Mouse (Mus musculus) neural tube, embryonic 13.5 days (tissue): ENCODE measurements at regions not wholly inside any gene's neighbourhood (a gene's known extent, or its start where the extent isn't known, plus 50 kb on each side); places are given as distances from the start of the nearest gene placed in this dataset.
A peak's percentile ranks its signal among the peaks of the same experiment; 100 is the strongest.

ENCODE experiments used
- ATAC-seq: fragments of 200-750 bp; cut with Nextera tagmentation; 2 replicates; pipeline ENCODE4 v1.8.0; 2017; ENCODE audit warnings: low read depth, mild to moderate bottlenecking, moderate TSS enrichment, moderate library complexity
- H3K27ac ChIP-seq: fragments of 300-500 bp; sonication (generic); replicated peaks from 2 replicates; pipeline ENCODE4 v1.5.1; 2015; ENCODE audit warnings: moderate library complexity, mild to moderate bottlenecking, inconsistent platforms
- H3K27me3 ChIP-seq: fragments of 300-500 bp; sonication (generic); 2 replicates; pipeline ENCODE4 v1.6.1; 2015; ENCODE audit warnings: mild to moderate bottlenecking, inconsistent platforms
- H3K36me3 ChIP-seq: fragments of 300-500 bp; sonication (generic); 2 replicates; pipeline ENCODE4 v1.6.1; 2015; ENCODE audit warnings: mild to moderate bottlenecking, inconsistent platforms
- H3K4me1 ChIP-seq: fragments of 300-500 bp; sonication (generic); replicated peaks from 2 replicates; pipeline ENCODE4 v1.6.1; 2015; ENCODE audit warnings: inconsistent platforms
- H3K4me2 ChIP-seq: fragments of 300-500 bp; sonication (generic); 2 replicates; pipeline ENCODE4 v1.6.1; 2015; ENCODE audit warnings: inconsistent platforms, mild to moderate bottlenecking, moderate library complexity
- H3K4me3 ChIP-seq: fragments of 300-500 bp; sonication (generic); 2 replicates; pipeline ENCODE4 v1.5.1; 2015; ENCODE audit warnings: mild to moderate bottlenecking, inconsistent platforms
- H3K9ac ChIP-seq: fragments of 300-500 bp; sonication (generic); 2 replicates; pipeline ENCODE4 v1.6.1; 2015; ENCODE audit warnings: moderate library complexity, mild to moderate bottlenecking, inconsistent platforms
- H3K9me3 ChIP-seq: fragments of 300-500 bp; sonication (generic); 2 replicates; pipeline ENCODE4 v1.6.1; 2016; ENCODE audit warnings: inconsistent platforms
- WGBS: fragments of 180-500 bp; shearing (Covaris S2); methylation state at CpG from one replicate; pipeline ENCODE4 v1.1.7; 2015; 5-methylcytosine and 5-hydroxymethylcytosine counted together

DNA sequence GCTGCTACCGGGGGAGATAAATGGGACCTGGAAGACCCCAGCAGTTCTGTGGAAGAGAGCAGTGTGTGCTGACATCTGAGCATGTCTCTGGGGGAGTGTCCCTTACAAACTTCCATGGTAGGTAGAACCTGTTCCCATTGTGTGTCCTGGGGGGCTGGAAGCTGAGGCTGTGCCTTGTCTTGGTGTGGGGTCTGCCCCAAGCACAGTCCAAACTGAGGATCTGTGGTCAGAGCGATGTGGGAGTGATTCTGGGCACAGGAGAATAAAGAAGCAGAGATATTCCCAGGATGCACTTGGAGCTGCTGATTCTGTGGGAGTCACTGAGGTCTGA lies 118.5 kb upstream of the Sulf2 start:
- 56% methylated on average over 2 of the region's 2 CpGs for WGBS
- Histone ChIP-seq H3K27ac (peak overlapping the region; percentile 63), H3K36me3 (no peaks in the 10 kb centered on the region), H3K4me3 (no peak overlapping the region), H3K9me3 (0 out of 2 replicates have a peak, but pooled peaks cover 2% of the 10 kb centered on the region), H3K27me3 (peaks cover 11% of the 10 kb centered on the region; the same call in 1 of the 2 replicates), H3K9ac (peak overlapping the region; percentile 38; the same call in 1 of the 2 replicates), H3K4me1 (peaks cover 24% of the 10 kb centered on the region), H3K4me2 (peak overlapping the region; percentile 23; the same call in 1 of the 2 replicates)
- no peak for ATAC-seq

DNA sequence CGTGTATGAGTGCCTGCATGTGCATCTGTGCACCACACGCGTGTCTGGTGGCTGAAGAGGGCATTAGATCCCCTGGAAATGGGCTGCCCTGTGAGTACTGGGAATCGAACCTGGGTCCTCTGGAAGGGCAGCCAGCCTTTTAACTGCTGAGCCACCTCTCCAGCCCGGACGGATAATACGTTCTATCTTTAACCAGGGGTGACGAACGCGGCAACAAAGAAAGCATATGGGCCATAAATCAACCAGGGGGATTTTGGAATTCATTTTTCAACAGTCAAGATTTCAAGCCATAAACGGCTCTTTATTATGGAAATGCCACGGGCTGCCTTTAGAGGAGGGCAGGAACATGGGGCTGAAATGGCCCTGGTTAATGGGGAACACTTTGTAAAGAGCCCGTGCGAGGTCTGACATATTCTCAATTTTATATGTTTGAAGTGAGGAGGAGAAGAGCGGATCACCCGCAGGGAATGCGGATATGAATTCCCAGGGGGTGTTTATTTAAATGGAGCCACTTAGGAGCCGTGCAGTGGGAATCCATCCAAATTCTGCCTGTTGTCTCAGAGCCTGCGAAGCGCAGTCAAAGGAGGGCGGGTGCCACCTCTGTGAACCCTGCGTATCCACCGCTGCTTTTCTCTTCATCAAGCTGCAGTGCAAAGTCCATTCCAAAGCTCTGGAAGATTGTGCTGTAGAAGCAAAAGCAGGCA lies 118.0 kb upstream of the Sulf2 start:
- Histone ChIP-seq H3K27ac (peak overlapping the region; percentile 63), H3K4me1 (peaks cover 24% of the 10 kb centered on the region), H3K27me3 (peaks cover 11% of the 10 kb centered on the region; the same call in 1 of the 2 replicates), H3K4me2 (peak overlapping the region; percentile 23), H3K36me3 (no peaks in the 10 kb centered on the region), H3K9ac (peak overlapping the region; percentile 38; the same call in 1 of the 2 replicates), H3K9me3 (no peaks in the 10 kb centered on the region), H3K4me3 (no peak overlapping the region)
- WGBS: 18% methylated on average over 23 of the region's 23 CpGs
- peak; percentile 55; the same call in 1 of the 2 replicates for ATAC-seq

DNA sequence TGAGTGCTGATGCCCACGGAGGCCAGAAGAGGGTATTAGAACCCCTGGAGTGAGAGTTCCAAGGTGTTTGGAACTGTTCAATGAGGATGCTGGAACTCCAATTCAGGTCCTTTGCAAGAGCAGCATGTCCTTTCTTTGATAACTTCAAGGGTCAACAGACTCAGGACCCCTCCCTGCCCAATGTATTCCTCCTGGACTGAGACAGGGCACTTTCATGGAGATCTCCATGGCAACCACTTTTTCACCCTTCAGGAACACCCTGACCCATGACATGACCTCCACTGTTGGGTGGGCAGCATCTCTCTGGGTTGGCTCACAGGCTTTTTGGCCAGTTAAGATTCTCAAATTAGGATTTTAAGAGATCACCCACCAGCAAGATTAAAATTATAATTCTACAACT lies 117.4 kb upstream of the Sulf2 start:
- no peak for ATAC-seq
- no peak overlapping the region for H3K4me3 ChIP-seq
- H3K9me3 ChIP-seq: no peaks in the 10 kb centered on the region
- H3K4me1 ChIP-seq: peaks cover 24% of the 10 kb centered on the region
- no peak overlapping the region for H3K27ac ChIP-seq
- no peak overlapping the region for H3K4me2 ChIP-seq
- WGBS: 30% methylated on average over 1 of the region's 1 CpGs
- H3K9ac ChIP-seq: no peak overlapping the region
- no peaks in the 10 kb centered on the region for H3K36me3 ChIP-seq
- peaks cover 11% of the 10 kb centered on the region; the same call in 1 of the 2 replicates for H3K27me3 ChIP-seq

DNA sequence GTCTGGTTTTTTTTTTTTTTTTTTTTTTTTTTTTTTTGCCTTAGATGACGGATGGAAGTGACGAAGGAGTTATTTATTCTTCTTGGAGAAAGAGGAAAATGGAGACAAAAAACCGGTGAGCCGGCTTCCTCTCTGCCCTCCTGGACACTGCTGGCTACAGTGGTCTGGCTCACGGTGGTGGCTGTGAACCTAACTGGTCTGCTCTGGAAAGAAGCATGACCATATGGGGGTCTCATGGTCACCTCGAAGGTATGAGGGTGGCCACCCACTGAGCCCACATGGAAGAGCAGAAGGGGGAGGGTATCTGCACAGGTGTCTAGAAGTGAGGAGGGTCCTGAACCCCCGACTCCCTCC lies 116.7 kb upstream of the Sulf2 start:
- WGBS: 60% methylated on average over 7 of the region's 7 CpGs
- Histone ChIP-seq H3K4me3 (no peak overlapping the region), H3K9ac (no peak overlapping the region), H3K36me3 (no peaks in the 10 kb centered on the region), H3K4me2 (no peak overlapping the region), H3K27ac (no peak overlapping the region), H3K9me3 (no peaks in the 10 kb centered on the region), H3K4me1 (peaks cover 24% of the 10 kb centered on the region), H3K27me3 (peaks cover 11% of the 10 kb centered on the region; the same call in 1 of the 2 replicates)
- ATAC-seq: no peak

DNA sequence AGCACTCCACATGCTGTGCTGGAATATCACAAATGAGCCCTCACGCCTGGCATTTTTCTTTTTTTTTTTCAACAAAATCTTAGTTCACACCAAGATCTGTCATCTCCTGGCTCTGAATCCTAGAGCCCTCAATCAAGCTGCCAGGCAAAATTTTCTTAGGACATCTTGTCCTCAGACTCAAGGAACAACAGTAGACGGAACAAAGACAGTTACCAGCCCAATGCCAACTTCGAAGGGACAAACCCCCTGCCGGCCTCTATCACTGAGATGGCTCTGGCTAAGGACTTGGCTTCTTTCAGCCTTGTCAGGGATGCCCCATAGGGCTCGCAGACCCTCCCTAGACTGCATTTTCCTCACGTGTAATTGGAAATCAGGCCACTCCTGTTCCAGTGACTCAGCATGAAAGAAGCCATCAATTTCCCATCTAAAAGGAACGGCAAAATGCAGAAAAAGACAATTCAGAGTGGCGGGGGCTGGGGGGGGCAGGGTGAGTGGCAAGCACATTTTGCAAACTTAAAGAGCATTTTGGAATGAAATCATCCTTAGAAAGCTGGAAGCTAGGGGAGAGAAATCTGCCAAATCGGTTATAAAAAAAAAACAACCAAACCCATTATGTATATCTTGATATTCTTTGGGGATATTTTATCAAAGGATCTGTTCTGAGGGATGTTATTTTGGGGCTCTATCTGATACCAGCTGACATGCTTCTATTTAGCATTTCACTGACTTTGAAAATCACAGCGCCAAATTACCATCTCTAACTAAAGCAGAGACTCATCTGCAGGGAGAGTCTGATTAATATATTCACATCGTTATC lies 116.1 kb upstream of the Sulf2 start:
- peaks cover 24% of the 10 kb centered on the region for H3K4me1 ChIP-seq
- no peak for ATAC-seq
- no peak overlapping the region for H3K4me2 ChIP-seq
- H3K36me3 ChIP-seq: no peaks in the 10 kb centered on the region
- H3K9ac ChIP-seq: no peak overlapping the region
- no peak overlapping the region for H3K4me3 ChIP-seq
- no peaks in the 10 kb centered on the region for H3K9me3 ChIP-seq
- H3K27ac ChIP-seq: peak overlapping the region; percentile 28; the same call in 1 of the 2 replicates
- peaks cover 11% of the 10 kb centered on the region; the same call in 1 of the 2 replicates for H3K27me3 ChIP-seq
- WGBS: 40% methylated on average over 11 of the region's 11 CpGs

DNA sequence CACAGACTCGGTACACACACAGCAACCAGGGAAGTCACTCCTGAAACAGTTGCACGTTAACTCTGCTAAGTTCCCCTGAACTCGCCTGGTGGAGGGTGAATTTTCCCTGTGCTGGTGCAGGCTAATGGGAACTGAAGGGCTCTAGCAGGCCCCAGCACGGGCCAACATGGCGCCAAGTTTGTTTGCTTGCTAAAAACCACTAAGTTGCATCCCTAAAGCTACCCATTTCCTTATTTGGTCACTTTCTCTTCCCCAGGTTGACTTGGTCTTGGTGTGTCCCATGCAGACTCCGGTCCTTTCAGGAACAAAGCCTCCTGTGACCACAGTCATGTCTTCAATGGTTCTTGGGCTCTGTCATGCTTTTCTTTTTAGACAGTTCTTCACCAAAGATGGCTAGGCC lies 114.5 kb upstream of the Sulf2 start:
- no peaks in the 10 kb centered on the region for H3K36me3 ChIP-seq
- H3K4me3 ChIP-seq: no peak overlapping the region
- ATAC-seq: no peak
- H3K4me1 ChIP-seq: peaks cover 28% of the 10 kb centered on the region
- H3K27me3 ChIP-seq: peaks cover 6% of the 10 kb centered on the region; the same call in 1 of the 2 replicates
- H3K27ac ChIP-seq: no peak overlapping the region
- H3K9me3 ChIP-seq: no peaks in the 10 kb centered on the region
- no peak overlapping the region for H3K9ac ChIP-seq
- WGBS: 91% methylated on average over 6 of the region's 6 CpGs
- H3K4me2 ChIP-seq: no peak overlapping the region

DNA sequence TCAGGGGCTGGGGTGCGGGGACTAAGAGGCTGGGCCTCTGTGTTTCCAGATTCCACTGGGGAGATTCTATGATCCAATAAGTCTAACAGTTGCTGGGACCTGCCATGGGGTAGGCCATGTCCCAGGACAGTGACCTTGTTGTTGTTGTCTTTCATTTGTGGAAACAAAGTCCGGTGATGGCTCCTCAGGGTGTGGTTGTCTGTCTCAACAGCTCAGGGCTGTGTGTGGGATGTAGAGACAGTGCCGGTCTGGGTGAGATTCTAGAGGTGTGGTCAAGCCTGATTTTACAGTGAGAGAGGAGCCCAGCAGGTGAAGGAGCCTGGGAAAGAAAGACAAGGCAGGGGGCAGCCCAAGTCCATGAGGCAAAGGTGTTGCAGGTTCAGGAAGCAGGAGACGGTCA lies 111.5 kb upstream of the Sulf2 start:
- Histone ChIP-seq H3K36me3 (no peaks in the 10 kb centered on the region), H3K4me1 (peaks cover 27% of the 10 kb centered on the region), H3K4me3 (no peak overlapping the region), H3K4me2 (no peak overlapping the region), H3K27ac (no peak overlapping the region), H3K27me3 (no peaks in the 10 kb centered on the region), H3K9me3 (no peaks in the 10 kb centered on the region), H3K9ac (no peak overlapping the region)
- 90% methylated on average over 4 of the region's 4 CpGs for WGBS
- no peak for ATAC-seq

DNA sequence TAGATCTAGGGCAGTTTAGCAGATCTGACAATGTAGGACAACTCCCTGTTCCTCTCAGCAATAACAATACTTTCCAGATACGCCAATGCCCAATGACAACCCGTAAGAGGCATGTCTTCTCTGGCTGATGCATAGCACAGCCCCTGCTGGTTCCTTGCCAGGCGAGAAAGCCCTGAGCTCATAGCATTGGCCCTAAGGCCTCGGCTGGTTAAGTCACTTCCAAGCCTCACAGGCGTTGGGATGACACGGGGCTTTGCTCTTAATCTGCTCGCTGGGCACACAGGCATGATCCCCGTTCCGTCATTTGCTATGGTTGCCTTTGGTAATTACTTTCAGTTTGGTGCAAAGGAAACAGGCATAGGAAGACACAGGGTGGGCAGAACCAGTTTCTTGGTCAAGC lies 111.0 kb upstream of the Sulf2 start:
- Histone ChIP-seq H3K36me3 (no peaks in the 10 kb centered on the region), H3K4me1 (peaks cover 27% of the 10 kb centered on the region), H3K4me2 (no peak overlapping the region), H3K27me3 (no peaks in the 10 kb centered on the region), H3K4me3 (no peak overlapping the region), H3K9ac (no peak overlapping the region), H3K9me3 (no peaks in the 10 kb centered on the region), H3K27ac (no peak overlapping the region)
- no peak for ATAC-seq
- 75% methylated on average over 9 of the region's 9 CpGs for WGBS

DNA sequence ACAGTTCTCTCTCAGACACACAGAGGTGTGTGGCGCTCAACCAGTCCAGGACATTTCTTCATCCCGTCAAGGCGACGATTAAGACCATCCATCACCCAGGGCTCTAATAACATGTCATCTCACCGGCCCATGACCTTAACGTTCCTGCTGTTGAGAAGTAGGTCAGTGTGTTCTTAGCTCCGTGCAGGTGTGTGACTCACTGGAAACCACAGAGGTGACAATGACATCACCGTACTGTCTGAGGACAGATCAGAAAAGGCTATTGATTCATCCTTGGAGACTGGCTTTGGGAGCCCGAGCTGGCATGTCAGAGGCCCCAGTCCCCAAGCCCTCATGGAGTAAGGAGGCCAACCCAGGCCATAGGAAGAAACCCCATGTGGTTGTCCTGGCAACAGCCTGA lies 109.3 kb upstream of the Sulf2 start:
- no peak overlapping the region for H3K4me3 ChIP-seq
- no peaks in the 10 kb centered on the region for H3K27me3 ChIP-seq
- H3K4me1 ChIP-seq: peaks cover 32% of the 10 kb centered on the region
- H3K4me2 ChIP-seq: no peak overlapping the region
- H3K36me3 ChIP-seq: no peaks in the 10 kb centered on the region
- no peak for ATAC-seq
- H3K9ac ChIP-seq: no peak overlapping the region
- WGBS: 78% methylated on average over 9 of the region's 9 CpGs
- H3K27ac ChIP-seq: no peak overlapping the region; the same call in 1 of the 2 replicates
- no peaks in the 10 kb centered on the region for H3K9me3 ChIP-seq

DNA sequence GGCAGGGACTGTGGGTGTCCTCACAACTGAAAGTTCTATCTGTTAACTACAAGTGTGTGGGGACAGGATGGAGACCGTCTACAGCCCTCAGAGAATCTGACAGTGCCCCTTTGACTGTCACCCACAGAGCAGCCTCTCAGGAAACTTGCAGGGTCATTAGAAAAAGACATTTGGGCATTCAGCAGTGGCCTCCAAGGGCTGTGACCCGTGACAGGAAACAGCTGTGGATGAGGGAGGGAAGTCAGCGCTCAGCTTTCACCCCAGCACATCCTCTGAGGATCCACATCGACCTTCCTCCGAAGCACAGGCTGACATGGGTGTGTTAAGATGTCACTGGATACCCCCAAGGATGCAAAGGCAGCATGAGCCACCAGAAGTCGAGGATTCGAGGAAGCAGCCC lies 106.3 kb upstream of the Sulf2 start:
- H3K9ac ChIP-seq: no peak overlapping the region
- no peak overlapping the region for H3K4me3 ChIP-seq
- peaks cover 4% of the 10 kb centered on the region; the same call in 1 of the 2 replicates for H3K9me3 ChIP-seq
- 37% methylated on average over 7 of the region's 7 CpGs for WGBS
- no peak overlapping the region for H3K27ac ChIP-seq
- no peaks in the 10 kb centered on the region for H3K36me3 ChIP-seq
- peaks cover 46% of the 10 kb centered on the region for H3K4me1 ChIP-seq
- no peak overlapping the region for H3K4me2 ChIP-seq
- no peak for ATAC-seq
- 0 out of 2 replicates have a peak, but pooled peaks cover 4% of the 10 kb centered on the region for H3K27me3 ChIP-seq

DNA sequence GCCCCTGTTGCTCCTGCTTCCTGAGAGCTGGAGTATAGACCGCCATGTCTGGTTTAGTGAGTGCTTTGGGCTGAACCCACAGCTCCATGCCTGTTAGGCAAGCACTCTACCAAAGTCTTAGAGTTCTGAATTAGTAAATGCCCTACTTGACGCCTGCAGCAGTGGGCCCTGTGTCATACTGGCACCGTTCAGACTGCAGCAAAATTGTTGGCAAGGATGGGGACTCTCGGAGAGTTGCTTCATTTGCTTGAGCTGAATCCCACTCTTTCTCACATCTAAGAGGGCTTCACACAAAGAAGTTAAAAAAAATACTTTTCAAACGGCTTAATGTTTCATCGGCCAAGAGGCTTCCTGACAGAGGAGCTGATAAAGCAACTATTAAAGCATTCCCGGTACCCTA lies 105.6 kb upstream of the Sulf2 start:
- no peak overlapping the region for H3K4me3 ChIP-seq
- peaks cover 4% of the 10 kb centered on the region; the same call in 1 of the 2 replicates for H3K9me3 ChIP-seq
- H3K27me3 ChIP-seq: 0 out of 2 replicates have a peak, but pooled peaks cover 4% of the 10 kb centered on the region
- peaks cover 46% of the 10 kb centered on the region for H3K4me1 ChIP-seq
- no peak overlapping the region for H3K4me2 ChIP-seq
- no peak overlapping the region for H3K27ac ChIP-seq
- 71% methylated on average over 7 of the region's 7 CpGs for WGBS
- H3K36me3 ChIP-seq: no peaks in the 10 kb centered on the region
- no peak for ATAC-seq
- no peak overlapping the region for H3K9ac ChIP-seq

DNA sequence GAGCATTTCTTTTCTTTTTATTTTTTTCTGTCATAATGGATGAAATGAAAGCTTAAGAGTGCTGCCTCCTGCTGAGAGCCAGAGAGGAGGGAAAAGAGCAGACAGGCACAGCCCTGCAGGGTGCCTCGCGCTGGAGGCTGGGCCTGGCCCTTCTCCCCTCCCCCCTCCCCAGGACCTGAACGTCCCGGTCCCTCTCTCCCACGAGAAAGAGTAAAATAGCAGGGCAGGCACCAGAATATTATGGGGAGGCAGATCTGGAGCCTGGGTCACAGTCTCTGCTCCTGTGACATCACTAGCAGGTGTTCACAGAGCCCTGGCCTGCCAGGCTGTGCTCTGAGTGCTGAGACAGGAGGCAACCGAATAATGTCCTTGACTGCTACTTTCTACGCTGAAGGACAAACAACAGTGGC lies 103.3 kb upstream of the Sulf2 start:
- H3K9ac ChIP-seq: peak overlapping the region; percentile 26; the same call in 1 of the 2 replicates
- H3K27ac ChIP-seq: peak overlapping the region; percentile 23; the same call in 1 of the 2 replicates
- H3K9me3 ChIP-seq: peaks cover 4% of the 10 kb centered on the region; the same call in 1 of the 2 replicates
- peak; percentile 36; the same call in 1 of the 2 replicates for ATAC-seq
- 6% methylated on average over 7 of the region's 7 CpGs for WGBS
- peaks cover 33% of the 10 kb centered on the region for H3K4me1 ChIP-seq
- H3K4me3 ChIP-seq: no peak overlapping the region
- no peaks in the 10 kb centered on the region for H3K36me3 ChIP-seq
- H3K27me3 ChIP-seq: 0 out of 2 replicates have a peak, but pooled peaks cover 4% of the 10 kb centered on the region
- peak overlapping the region; percentile 32 for H3K4me2 ChIP-seq
